Mouse (Mus musculus) cerebellum, postnatal 25 days (tissue): ENCODE measurements around the gene Spata31d1d.
A peak's percentile ranks its signal among the peaks of the same experiment; 100 is the strongest.
"Not testable (repeated sequence)": the region's sequence is repeated elsewhere in the genome, so short reads cannot be mapped to it uniquely, and the experiment has no call there.

ENCODE experiments used
- DNase-seq, 2 experiments: peaks; one replicate each; pipeline ENCODE4 v3.0.0; 2021; ENCODE audit warnings: mixed read lengths in 2 of 2

Gene Spata31d1d

DNA sequence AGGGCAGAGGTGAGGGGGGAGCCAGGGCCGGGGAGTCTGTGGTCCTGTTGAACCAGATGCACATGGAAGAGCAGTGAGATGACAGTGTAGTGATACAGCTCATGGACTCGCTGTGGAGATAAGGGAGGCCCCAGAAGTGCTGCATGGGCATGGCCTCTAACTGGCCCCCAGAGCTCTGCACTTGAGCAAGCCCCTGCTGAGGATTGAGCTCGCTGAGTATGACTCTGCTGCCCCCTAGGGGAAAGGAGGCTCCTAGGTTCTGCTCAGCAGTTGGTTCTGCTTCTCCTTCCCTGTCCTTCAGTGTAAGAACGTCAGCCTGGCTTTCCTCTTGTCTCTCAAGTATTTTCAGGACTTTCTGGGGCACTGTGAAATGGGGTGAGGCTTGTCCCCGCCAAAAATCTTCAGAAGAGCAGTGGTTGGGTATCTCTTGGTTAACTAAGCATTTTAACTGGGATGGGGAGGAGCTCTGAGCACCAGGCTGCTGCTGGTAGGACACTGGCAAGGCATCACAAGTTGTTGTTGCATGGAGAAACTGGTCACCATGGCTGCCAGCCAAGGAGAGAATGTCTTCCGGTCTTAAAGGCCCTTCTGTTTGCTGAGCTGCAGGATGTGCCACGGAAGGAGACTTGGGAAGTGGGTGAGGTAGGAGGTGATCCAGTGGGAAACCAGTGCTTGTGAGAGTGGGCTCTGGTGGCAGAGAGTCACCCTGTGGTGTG is 3.0 kb downstream of the Spata31d1d start:
- peak; percentile 86 to 90 for DNase-seq

DNA sequence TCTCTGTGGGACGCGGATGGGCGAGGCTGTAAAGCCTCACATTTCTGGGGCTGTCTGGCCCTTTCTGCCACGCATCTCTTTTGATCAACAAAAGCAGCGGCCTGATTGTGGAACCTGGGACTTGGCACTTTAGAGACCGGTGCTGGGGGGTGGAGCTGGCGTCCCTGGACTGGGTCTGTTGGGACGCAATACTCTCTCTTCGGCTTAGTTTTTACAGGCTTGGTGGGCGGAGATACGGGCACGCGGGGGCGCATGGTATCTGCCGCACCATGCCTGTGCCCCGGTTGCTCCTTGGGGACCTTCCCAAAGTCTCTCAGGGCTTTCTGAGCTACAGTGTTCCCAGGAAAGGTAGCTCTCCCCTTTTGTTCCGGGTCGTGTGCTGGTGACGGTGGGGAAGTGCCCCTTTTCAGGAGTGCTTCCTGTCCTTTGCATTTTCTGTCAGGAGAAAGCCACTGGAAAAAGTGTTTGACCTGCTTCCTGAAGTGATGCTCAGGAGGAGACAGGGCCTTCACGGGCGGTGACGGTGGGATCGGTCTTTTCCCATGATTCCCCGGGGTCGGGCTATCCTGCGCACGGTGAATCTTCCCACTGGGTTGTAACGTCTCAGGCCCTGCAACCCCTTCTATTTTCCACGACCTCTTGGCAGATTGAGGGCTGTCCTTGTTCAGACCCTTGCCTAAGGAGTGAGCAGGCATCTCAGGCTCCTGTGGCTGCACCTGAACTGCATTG is 5.2 kb downstream of the Spata31d1d start:
- DNase-seq = peak in 1 of 2 experiments; percentile 8

DNA sequence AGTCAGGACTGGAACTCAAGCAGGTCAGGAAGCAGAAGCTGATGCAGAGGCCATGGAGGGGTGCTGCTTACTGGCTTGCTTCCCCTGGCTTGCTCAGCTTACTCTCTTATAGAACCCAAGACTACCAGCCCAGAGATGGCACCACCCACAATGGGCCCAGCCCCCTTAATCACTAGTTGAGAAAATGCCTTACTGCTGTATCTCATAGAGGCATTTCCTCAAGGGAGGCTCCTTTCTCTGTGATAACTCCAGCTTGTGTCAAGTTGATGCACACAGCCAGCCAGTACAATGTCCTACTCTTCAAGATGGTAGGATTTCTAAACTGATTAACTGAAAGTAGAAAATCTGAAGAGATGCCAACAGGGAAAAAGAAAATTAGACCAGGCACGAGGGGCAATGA is 9.5 kb downstream of the Spata31d1d start:
- DNase-seq = not testable (repeated sequence)

DNA sequence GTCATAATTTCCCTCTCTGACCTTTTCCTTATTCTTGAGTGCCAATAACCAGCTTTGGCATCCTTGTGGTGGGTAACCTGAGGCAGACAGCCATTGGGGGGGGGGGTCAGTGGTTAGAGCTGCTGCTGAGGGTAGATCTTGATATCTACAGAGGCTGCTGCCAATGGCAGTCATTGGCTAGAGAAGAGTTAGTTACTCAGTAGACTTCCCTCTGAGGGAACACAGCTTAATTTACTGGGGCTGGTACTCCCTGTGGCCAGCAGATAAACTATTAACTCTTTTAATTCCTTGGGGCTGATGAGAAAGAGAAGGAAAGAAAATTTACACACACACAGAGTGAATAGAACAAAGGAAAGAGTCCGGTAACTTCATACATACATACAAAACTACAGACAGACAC is 12.1 kb downstream of the Spata31d1d start:
- no peak for DNase-seq

DNA sequence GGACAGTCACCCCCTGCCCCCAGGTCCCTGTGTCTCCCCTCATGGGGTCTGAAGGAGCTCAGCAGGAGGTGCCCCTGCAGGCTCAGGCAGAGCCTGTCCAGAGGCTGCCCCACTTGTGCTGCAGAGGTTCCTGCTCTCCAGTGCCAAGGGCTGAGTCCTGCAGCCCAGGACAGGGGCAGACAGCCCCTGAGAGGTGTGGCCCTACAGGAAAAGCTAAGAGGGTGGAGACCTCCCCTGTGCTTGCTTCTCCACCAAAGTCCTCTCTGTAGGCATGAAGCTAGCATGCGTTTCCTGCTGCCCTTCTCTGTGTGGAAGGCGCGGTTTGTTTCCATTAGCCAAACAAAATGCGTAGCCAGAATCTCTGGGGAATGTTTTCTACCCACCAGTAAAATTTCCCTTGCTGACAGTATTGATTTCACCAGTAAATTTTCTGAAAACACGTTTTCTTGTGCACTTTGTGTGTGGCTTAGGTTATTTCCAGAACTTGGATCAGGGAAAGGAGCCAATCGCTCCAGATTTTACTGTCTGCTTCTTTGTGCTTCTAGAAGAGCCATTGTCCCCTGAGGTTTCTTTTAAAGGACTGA is 12.6 kb downstream of the Spata31d1d start:
- not testable (repeated sequence) for DNase-seq

DNA sequence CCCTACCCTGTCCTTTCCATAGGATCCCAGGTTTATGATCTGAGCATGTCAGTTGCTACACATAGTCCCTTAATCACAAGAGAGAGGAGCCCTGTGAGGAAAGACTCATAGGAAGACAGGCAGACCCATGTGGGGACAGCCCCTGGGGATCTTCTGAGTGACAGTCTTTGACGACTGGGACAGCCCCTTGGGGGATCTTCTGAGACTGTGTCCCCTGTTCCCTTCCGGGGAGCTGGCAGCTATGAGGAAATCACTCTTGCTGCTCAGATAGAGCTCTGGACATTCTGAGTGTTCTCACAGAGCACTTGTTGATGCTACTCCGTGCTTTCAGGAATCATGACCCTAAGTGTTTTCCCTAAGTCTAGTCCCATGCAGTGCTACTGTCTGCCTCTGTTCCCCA is 17.8 kb downstream of the Spata31d1d start:
- DNase-seq = no peak

DNA sequence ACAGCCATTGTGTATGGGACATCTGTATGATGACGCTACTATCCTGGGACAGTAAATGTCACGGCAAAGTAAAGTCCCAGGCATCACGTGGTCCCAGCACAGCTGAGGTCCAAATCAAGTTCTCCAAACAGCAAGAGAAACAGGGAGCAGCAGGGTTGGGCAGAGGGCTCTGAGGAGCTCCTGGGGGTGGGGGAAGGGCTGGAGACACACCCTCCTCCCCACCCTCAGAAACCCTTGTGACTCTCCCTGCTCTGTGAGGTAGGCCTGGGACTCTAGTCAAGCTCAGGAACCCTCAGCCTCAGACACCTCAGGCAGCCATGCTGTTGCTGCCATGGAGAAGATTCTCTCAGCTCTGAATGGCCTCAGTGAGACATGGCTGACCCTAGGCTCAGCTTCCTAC is 19.6 kb downstream of the Spata31d1d start, which contains the start of gene Spata31d1b:
Gene Spata31d1b, plus strand, starts transcription at position 301 of the 400 bp plus-strand sequence.
- not testable (repeated sequence) for DNase-seq

DNA sequence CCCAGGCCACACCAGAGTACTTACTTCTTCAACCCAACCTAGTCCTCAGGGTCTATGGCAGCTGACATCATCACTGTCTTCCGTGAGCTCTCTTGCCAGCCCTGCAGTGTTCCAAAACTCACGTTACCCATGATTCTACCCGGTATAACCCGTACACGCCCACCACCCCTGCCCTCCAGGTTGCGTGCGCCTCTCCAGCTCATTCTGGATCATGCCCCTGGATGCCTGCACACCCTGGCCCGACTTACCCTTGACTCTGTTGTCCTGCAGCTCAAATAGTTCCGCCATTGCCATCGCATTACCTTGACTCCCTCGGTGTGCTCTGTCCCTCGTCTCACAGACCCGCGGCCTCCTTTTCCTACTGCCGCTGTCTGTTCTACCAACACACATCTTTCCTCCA is 21.3 kb downstream of the Spata31d1d start, which contains the start of gene Spata31d1a:
Gene Spata31d1a, minus strand, starts transcription at position 101 of the 400 bp plus-strand sequence.
- DNase-seq = no peak

DNA sequence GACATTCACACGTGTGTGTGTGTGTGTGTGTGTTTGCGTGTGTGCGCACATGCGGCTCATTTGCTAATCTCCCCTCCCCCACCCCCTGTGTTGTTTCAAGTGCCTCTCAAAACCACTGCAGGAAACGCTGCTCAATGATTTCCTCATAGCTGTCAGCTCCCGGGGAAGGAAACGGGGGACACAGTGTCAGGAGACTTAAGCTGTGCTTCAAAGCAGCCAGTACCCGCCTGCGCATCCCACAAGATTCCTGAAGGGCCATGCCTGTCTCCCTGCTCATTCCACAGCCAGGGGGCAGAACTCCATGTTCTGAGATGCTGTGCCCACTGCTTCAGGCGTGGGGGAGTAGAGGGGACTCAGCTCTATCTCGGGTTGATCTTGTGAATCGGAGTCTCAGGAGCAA is 27.0 kb downstream of the Spata31d1d start:
- DNase-seq = no peak

DNA sequence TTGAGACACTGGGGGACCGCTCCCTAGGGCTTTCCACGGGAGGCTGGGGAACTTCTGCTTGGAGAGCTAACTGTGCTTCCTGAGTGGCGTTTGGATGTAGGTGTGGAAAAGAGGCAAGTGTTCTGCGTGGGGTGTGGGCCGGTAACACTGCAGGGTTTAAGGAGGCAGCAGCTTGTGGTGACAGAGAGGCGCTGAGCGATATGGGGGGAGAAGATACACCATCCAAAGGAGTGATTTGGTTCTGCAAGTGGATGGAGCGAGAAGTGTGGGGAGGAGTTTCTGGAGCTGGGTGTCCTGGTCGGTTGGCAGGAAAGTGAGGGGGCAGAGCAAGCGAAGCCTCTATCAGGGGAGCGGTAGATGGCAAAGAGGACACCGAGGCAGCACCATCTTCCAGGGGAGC is 28.0 kb downstream of the Spata31d1d start:
- no peak for DNase-seq

DNA sequence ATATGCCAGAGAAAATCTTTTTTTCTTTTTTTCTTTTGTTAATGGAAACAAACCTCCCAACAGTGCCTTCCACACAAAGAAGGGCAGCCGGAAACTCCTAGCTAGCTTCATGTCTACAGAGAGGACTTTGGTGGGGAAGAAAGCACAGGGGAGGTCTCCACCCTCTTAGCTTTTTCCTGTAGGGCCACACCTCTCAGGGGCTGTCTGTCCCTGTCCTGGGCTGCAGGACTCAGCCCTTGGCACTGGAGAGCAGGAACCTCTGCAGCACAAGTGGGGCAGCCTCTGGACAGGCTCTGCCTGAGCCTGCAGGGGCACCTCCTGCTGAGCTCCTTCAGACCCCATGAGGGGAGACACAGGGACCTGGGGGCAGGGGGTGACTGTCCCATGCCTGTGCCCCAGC is 31.4 kb downstream of the Spata31d1d start:
- DNase-seq = not testable (repeated sequence)

DNA sequence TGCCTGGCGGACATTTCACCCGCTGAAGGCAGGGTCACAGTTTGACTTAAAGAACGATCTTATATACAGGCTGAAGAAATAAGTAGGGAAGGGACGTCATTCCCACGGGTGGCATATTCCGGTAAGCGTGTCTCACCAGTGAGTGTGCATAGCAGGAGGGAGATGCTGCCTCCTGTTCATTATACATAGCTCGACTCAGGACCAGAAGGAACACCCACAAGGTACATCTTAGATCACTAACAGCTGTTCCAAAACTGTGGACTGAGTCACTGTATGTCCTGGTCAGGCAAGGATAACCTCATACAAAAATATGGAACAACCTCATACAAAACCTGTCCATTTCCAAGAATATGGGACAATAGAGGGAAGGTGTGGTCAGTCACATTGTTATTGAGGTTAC is 32.4 kb downstream of the Spata31d1d start:
- DNase-seq = no peak

DNA sequence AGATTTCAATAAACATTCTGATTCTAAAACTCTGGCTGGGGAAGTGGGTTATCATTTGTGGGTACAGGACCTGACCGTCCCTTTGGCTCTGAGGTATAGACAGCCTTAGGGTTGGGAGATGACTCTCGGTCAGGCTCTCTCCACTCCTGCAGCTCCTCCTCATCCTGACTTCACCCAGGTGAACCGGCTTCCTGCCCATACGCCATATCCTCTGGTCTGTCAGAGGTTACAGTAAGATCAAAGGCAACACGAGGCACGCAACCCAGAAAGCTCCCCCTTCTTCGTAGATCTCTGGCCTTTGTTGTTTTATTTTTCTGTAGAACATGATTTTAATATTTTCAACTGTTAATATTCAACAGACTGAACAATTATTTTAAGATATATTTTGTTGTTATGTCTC is 35.8 kb downstream of the Spata31d1d start:
- no peak for DNase-seq

DNA sequence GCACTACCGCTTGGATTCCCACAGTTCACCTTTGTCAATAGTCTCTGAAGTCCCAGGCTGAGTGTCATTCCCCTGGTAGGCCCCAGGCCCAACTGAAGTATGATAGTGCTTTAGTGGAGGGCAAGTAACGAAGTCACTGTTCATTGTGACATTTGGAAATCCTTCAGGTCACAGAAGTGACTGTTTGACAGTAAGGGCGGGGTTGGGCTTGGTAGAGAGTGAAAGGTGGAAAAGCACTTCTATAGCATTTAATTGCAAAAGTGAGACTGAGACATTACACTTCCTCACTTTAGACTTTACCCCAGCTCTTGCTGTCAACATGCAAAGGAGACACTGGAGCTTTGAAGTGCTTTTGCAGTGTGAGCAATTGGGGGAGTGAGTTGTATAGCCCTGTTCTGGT is 37.5 kb downstream of the Spata31d1d start, which contains the start of gene 4921517D22Rik:
Gene 4921517D22Rik, minus strand, starts transcription at position 101 of the 400 bp plus-strand sequence.
- DNase-seq = no peak

DNA sequence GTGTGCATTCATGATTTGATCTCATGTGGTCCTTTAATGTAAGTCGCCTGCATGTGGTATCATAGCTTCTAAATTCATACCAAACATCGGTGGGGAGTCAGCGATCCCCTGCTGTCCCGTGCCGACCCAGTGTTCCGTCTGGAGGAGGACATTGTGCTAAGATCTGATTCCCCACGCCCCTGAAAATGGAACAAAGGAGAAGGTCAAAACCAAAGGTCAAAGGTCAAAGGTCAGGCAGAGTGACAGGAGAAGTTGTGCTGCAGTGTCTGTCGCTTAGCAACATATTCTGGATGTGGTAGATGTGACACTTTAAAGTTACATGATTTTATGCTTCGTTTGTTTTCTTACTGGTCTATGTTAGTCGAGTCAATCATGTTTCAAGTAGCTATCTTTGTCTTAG is 40.1 kb downstream of the Spata31d1d start:
- no peak for DNase-seq

DNA sequence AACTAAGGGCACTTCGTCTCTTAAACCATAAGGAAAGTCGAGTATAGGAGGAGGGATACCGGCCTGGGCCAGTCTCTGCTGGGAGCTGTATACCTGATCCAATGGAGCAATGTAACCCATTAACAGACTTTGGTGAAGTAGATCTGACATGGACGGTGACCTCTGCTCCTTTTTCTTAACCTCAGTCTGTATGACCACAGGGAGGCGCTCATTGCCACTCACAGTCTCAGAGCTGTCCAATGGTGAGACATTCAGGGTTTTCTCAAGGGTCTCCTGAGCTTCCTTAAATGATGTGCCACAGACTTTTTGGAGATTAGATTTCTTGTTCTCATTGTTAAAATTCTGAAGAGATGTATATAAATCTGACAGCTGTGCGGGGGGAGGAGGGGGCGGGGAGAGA is 41.0 kb downstream of the Spata31d1d start:
- no peak for DNase-seq

DNA sequence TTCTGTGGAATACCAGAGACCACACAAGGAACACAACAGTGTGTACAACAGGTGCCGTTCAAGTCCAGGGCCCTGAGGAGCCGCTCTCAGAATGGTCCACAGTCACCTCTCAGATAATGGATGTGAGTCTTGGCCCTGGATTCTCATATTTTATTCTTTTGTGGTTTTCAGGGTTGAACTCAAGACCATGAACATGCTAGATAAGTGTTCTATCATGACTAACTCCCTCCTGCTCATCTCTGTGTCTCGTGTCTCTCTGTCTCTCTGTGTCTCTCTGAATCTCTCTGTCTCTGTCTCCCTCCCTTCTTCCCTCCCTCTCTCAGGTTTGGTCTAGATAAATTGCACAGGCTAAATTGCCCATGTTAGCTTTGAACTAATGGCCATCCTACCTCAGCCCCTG is 41.7 kb downstream of the Spata31d1d start:
- DNase-seq = no peak

DNA sequence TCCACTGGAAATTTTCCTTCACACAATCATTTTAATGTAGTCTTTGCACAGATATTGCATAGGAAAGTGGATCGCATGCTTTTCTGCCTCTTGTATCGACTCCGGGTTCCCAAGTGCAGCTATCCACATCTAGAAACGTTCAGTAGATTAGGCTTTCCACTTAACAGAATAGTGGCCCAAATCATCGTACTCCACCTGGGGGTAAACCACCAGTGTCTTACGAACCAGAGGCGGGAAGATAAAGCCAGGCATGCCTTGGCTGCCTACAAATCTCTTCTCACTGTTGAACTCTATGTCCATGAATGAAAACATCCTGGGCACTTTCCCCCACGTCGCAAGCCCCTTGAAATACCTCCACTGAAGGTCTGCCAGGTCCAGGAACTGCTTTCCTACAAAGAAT is 42.2 kb downstream of the Spata31d1d start:
- no peak for DNase-seq

DNA sequence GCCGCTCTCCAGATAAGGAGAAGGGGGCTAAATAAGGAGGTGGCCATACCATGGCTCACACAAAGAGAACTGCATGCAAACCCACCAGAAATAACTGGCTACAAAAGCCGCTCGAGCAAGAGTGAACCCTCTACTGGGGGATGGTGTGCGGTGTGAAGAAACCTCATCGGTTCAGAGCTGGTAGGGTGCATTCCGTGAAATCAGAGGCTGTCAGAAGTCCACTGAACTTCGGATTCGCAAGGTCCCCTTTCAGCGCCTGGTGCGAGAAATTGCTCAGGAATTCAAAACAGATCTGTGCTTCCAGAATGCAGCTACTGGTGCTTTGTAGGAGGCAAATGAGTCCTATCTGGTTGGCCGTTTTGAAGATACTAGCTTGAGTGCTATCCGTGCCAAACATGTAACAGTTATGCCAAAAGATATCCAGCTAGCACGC is 43.2 kb downstream of the Spata31d1d start:
- peak; percentile 62 to 68 for DNase-seq

DNA sequence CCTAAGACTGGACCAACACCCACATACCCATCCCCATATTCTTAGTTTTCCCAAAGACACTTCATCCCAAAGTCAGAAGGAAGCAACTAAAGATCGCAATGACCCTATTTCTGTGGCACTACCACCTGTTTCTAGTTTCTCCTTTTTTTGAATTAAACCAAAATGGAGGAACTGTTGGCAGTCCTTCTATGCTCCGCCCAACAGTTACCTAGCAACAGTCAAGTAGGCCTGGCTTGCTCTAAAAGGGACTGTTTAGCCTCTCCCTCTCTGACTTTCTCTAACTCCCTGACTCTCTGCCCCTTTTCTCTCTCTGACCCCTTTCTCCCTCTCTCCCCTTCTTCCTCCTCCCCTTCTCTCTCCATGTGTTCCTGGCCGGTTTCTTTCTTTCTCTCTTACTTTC is 46.3 kb downstream of the Spata31d1d start:
- DNase-seq = no peak

DNA sequence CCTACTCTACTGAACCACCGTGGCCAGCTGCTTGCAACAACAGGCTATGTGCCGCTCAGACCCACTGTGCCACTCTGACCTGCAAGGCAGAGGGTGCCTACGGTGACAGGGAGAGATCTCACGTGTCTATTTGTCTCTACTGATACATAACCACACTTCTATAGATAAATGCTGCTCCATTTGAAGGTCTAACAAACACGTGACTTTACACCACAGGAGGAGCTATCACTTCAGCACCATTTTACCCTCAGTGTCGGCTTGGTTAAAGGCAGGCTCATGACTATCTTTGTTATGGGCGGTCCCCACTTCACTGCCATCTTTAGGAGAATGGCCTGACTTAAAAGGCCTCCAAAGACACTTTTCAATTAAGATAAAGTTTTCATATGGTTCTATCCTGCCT is 48.9 kb downstream of the Spata31d1d start:
- no peak for DNase-seq

DNA sequence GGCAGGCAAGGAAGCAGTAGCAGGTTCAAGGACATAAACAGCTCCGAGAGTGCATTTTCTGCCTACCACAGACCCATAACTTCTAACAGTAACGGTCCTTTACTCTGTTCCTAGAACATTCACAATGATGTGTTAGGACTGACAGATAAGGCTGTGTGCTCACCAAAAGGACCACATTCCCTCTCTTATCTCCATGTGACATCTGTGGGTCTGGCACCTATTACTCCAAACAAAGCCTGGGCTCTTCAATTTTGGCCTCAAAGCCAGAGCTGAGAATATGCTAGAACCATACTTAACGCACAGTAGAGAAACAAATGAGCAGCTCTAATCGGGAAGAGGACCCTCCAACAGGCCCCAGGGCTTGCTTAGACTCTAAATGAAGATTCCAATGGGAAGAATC is 51.6 kb downstream of the Spata31d1d start:
- DNase-seq = no peak

DNA sequence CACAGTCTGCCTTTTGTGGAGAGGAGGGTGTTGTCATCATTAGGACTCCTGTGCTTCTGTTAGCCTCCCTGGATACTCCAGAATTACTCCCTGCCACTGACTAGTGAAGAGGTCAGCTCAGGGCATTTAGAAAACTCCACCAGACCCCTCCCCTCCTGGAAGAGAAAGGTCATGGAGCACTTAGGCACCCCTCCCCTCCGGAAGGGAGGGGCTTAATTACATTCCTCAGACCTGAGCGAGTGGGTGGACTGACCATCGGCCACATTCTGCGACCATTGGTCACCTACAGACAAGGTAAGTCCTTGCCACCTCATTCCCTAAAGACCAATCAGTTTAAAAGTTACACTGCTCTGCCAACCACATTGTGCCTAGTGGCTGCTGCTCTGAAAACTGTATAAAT is 52.2 kb downstream of the Spata31d1d start:
- no peak for DNase-seq
